Mouse (Mus musculus) heart, adult 2 months (tissue): ENCODE measurements around the gene Rfx5. TPM values are rescaled to one million over a fixed set of nuclear protein-coding genes. Genes with fewer than 3 reads are reported as not detected.
"Not testable (repeated sequence)": the region's sequence is repeated elsewhere in the genome, so short reads cannot be mapped to it uniquely, and the experiment has no call there.

Source experiments
- DNase-seq, 2 experiments: peaks; one replicate each; pipeline ENCODE4 v3.0.0; 2021
- H3K27ac ChIP-seq: fragments of 200-600 bp; 2 replicates; pipeline ENCODE4 v1.8.1; 2022
- H3K27me3 ChIP-seq: fragments of 200-500 bp; 2 replicates; pipeline ENCODE4 v1.6.1; 2012; ENCODE audit warnings: mild to moderate bottlenecking, low read length, inconsistent platforms, mixed read lengths; ENCODE audit not compliant: control insufficient read depth, insufficient read depth
- H3K36me3 ChIP-seq: fragments of 200-500 bp; 2 replicates; pipeline ENCODE4 v1.6.1; 2012; ENCODE audit warnings: low read length, inconsistent platforms; ENCODE audit not compliant: control insufficient read depth, insufficient read depth
- H3K4me1 ChIP-seq: fragments of 200-500 bp; 2 replicates; pipeline ENCODE4 v1.6.1; 2011; ENCODE audit warnings: low read length; ENCODE audit not compliant: control insufficient read depth, insufficient read depth
- H3K4me3 ChIP-seq: fragments of 200-600 bp; 2 replicates; pipeline ENCODE4 v1.8.1; 2022
- H3K79me2 ChIP-seq: fragments of 200-500 bp; replicated peaks from 2 replicates; pipeline ENCODE4 v1.6.1; 2012; ENCODE audit warnings: mild to moderate bottlenecking, inconsistent platforms, low read length, moderate library complexity, mixed read lengths; ENCODE audit not compliant: control insufficient read depth, insufficient read depth
- H3K9ac ChIP-seq: fragments of 200-500 bp; 2 replicates; pipeline ENCODE4 v1.6.1; 2012; ENCODE audit warnings: low read depth, mild to moderate bottlenecking, control low read depth, inconsistent platforms, low read length, mixed read lengths
- CTCF ChIP-seq: fragments of 200-600 bp; IDR thresholded peaks from 2 replicates; pipeline ENCODE4 v1.8.1; 2022; ENCODE audit warnings: antibody characterized with exemption, mild to moderate bottlenecking, moderate library complexity
- EP300 ChIP-seq: fragments of 200-500 bp; IDR thresholded peaks from 2 replicates; pipeline ENCODE4 v1.6.1; 2011; ENCODE audit warnings: low read depth, low read length, control low read depth; ENCODE audit not compliant: insufficient read depth
- POLR2A ChIP-seq: fragments of 200-500 bp; IDR thresholded peaks from 2 replicates; pipeline ENCODE4 v1.6.1; 2011; ENCODE audit warnings: mild to moderate bottlenecking, low read depth, low read length, control low read depth; ENCODE audit not compliant: insufficient read depth
- whole genome bisulfite sequencing: fragments of 180-500 bp; shearing (Covaris S2); methylation state at CpG from one replicate; pipeline ENCODE4 v1.1.7; 2018; 5-methylcytosine and 5-hydroxymethylcytosine counted together
- intact Hi-C: fragments of 180-260 bp; cut with DNase I; formaldehyde crosslinking; loops from one replicate; pipeline ENCODE4 v1.15.1; 2025
- long read RNA-seq: library from polyadenylated mRNA; stranded (forward); transcript quantifications from one replicate; pipeline ENCODE4 v2.0.0, GENCODE M21; 2021
- polyA plus RNA-seq: library from polyadenylated mRNA; depleted of rRNA; stranded (reverse); fragments of >200 nt; gene quantifications from 2 replicates; pipeline ENCODE4 v1.2.3, GENCODE M21; 2012; rRNA removed
- total RNA-seq, 2 experiments: library from RNA; stranded (reverse); gene quantifications; 2 replicates each; pipeline ENCODE4 v1.2.3; 2021

The Rfx5 gene
- total RNA-seq: 1 to 10 TPM; 6.6 to 8.0 TPM
- 5.6 and 7.1 TPM in 2 replicates for polyA plus RNA-seq
- long read RNA-seq, partial matches to known transcripts: 1 of 2 reads
- long read RNA-seq, other reads (novel, unspliced or antisense): 1 of 2 reads

- Histone ChIP-seq H3K27me3 (no peaks in the 10 kb centered on the region), H3K27ac (peak within 1 kb of the TSS; percentile 87), H3K36me3 (no peaks in the 10 kb centered on the region), H3K79me2 (no peaks in the 10 kb centered on the region), H3K4me1 (no peaks in the 10 kb centered on the region), H3K4me3 (peak within 1 kb of the TSS; percentile 61), H3K9ac (peak within 1 kb of the TSS; percentile 57)
- intact Hi-C loops: loop anchor here (1.0 kb wide), 1 partner anchor 20 kb away; the partner anchor contains the start of gene Pi4kb
- peak; percentile 89 to 94 for DNase-seq
- under 1% methylated on average over 50 of the region's 50 CpGs for WGBS
- 0 out of 2 replicates have a peak, but pooled peaks have one; percentile 9 for TF ChIP-seq CTCF
- TF ChIP-seq EP300: no peak
- TF ChIP-seq POLR2A: peak; percentile 54
Measured at GRCm38 (mm10) chr3:94953764-94954616, at the start of gene Rfx5. Rfx5 (plus strand) TSS chr3:94954075.

- not testable (repeated sequence) for H3K9ac ChIP-seq, H3K4me3 ChIP-seq, H3K79me2 ChIP-seq, H3K4me1 ChIP-seq, DNase-seq, H3K27ac ChIP-seq, H3K36me3 ChIP-seq, H3K27me3 ChIP-seq
- TF ChIP-seq CTCF: peak; percentile 39
- 48% methylated on average over 3 of the region's 3 CpGs for WGBS
- intact Hi-C loops: loop anchor here (5.0 kb wide), 2 partner anchors 92 to 287 kb away; no protein-coding TSS in a partner anchor
Measured at GRCm38 (mm10) chr3:94904759-94905158, 49.1 kb upstream of the Rfx5 start.

- Histone ChIP-seq H3K4me1 (peaks cover 1% of the 10 kb centered on the region; the same call in 1 of the 2 replicates), H3K27me3 (no peaks in the 10 kb centered on the region), H3K4me3 (no peak overlapping the region), H3K79me2 (no peaks in the 10 kb centered on the region), H3K9ac (no peak overlapping the region), H3K36me3 (no peaks in the 10 kb centered on the region), H3K27ac (no peak overlapping the region)
- 45% methylated on average over 1 of the region's 1 CpGs for WGBS
- DNase-seq: no peak
- intact Hi-C loops: no loop called here
- TF ChIP-seq CTCF (no peak), POLR2A (no peak), EP300 (no peak)
Measured at GRCm38 (mm10) chr3:94906482-94906881, 47.4 kb upstream of the Rfx5 start.

- DNase-seq: no peak
- H3K27ac ChIP-seq: no peak overlapping the region
- intact Hi-C loops: no loop called here
- H3K27me3 ChIP-seq: no peaks in the 10 kb centered on the region
- H3K9ac ChIP-seq: no peak overlapping the region
- WGBS: 58% methylated on average over 2 of the region's 2 CpGs
- H3K4me3 ChIP-seq: no peak overlapping the region
- no peak for TF ChIP-seq CTCF
- no peak for TF ChIP-seq POLR2A
- no peak for TF ChIP-seq EP300
- no peaks in the 10 kb centered on the region for H3K79me2 ChIP-seq
- H3K36me3 ChIP-seq: no peaks in the 10 kb centered on the region
- no peaks in the 10 kb centered on the region for H3K4me1 ChIP-seq
Measured at GRCm38 (mm10) chr3:94911050-94911693, 42.7 kb upstream of the Rfx5 start.

- DNase-seq: no peak
- no peak overlapping the region for H3K27ac ChIP-seq
- WGBS: 57% methylated on average over 5 of the region's 5 CpGs
- TF ChIP-seq CTCF: no peak
- no peak for TF ChIP-seq EP300
- TF ChIP-seq POLR2A: no peak
- H3K4me1 ChIP-seq: no peaks in the 10 kb centered on the region
- H3K4me3 ChIP-seq: no peak overlapping the region
- H3K36me3 ChIP-seq: no peaks in the 10 kb centered on the region
- H3K9ac ChIP-seq: no peak overlapping the region
- H3K79me2 ChIP-seq: no peaks in the 10 kb centered on the region
- no peaks in the 10 kb centered on the region for H3K27me3 ChIP-seq
- intact Hi-C loops: no loop called here
Measured at GRCm38 (mm10) chr3:94913801-94914200, 40.1 kb upstream of the Rfx5 start.
